Mouse (Mus musculus) kidney, adult 2 months (tissue): ENCODE data around the gene Acap2. TPM values are rescaled to one million over a fixed set of nuclear protein-coding genes. Genes with fewer than 3 reads are reported as not detected.

Source experiments
- DNase-seq: peaks from one replicate; pipeline ENCODE4 v3.0.0; 2021
- H3K27ac ChIP-seq: fragments of 200-500 bp; 2 replicates; pipeline ENCODE4 v1.5.1; 2012; ENCODE audit warnings: low read depth, low read length, control low read depth, inconsistent platforms; ENCODE audit not compliant: insufficient read depth
- H3K27me3 ChIP-seq: fragments of 200-500 bp; replicated peaks from 2 replicates; pipeline ENCODE4 v1.6.1; 2012; ENCODE audit warnings: mild to moderate bottlenecking, moderate library complexity, low read length, inconsistent platforms; ENCODE audit not compliant: control insufficient read depth, insufficient read depth
- H3K36me3 ChIP-seq: fragments of 200-500 bp; 2 replicates; pipeline ENCODE4 v1.6.1; 2012; ENCODE audit warnings: mild to moderate bottlenecking, moderate library complexity, low read length, inconsistent platforms; ENCODE audit not compliant: control insufficient read depth, insufficient read depth
- H3K4me1 ChIP-seq: fragments of 200-500 bp; 2 replicates; pipeline ENCODE4 v1.6.1; 2011; ENCODE audit warnings: low read length; ENCODE audit not compliant: control insufficient read depth, insufficient read depth
- H3K4me3 ChIP-seq: fragments of 200-500 bp; 2 replicates; pipeline ENCODE4 v1.5.1; 2011; ENCODE audit warnings: mild to moderate bottlenecking, low read depth, low read length, control low read depth; ENCODE audit not compliant: insufficient read depth
- CTCF ChIP-seq: fragments of 200-500 bp; conservative IDR thresholded peaks from 2 replicates; pipeline ENCODE4 v1.5.1; 2011; ENCODE audit warnings: low read depth, mild to moderate bottlenecking, control low read depth, low read length, moderate library complexity, mixed read lengths; ENCODE audit not compliant: insufficient read depth, insufficient read length
- POLR2A ChIP-seq: fragments of 200-500 bp; IDR thresholded peaks from one replicate; pipeline ENCODE4 v1.6.1; 2011; ENCODE audit warnings: low read depth, low read length, control low read depth
- WGBS: fragments of 180-500 bp; shearing (Covaris S2); methylation state at CpG from one replicate; pipeline ENCODE4 v1.1.7; 2018; 5-methylcytosine and 5-hydroxymethylcytosine counted together
- polyA plus RNA-seq: library from polyadenylated mRNA; depleted of rRNA; stranded (reverse); fragments of >200 nt; gene quantifications from 2 replicates; pipeline ENCODE4 v1.2.3, GENCODE M21; 2012

Gene Acap2
- polyA plus RNA-seq, 1 experiment: 8.6 TPM

- no peak for TF ChIP-seq POLR2A
- TF ChIP-seq CTCF: no peak
- Histone ChIP-seq H3K27me3 (no peaks in the 10 kb centered on the region), H3K27ac (no peak overlapping the region), H3K36me3 (no peaks in the 10 kb centered on the region), H3K4me1 (peaks cover 7% of the 10 kb centered on the region; the same call in 1 of the 2 replicates), H3K4me3 (no peak overlapping the region)
- WGBS: 74% methylated on average over 1 of the region's 1 CpGs
- DNase-seq: no peak
These were observed 13.9 kb downstream of the Acap2 start for GRCm38 (mm10) chr16:31187192-31187591.

GRCm38 (mm10) chr16:31185757-31186156, 15.3 kb downstream of the Acap2 start:
- TF ChIP-seq CTCF (no peak), POLR2A (no peak)
- WGBS: 83% methylated on average over 2 of the region's 2 CpGs
- Histone ChIP-seq H3K27ac (no peak overlapping the region), H3K27me3 (no peaks in the 10 kb centered on the region), H3K36me3 (no peaks in the 10 kb centered on the region), H3K4me3 (no peak overlapping the region), H3K4me1 (peaks cover 7% of the 10 kb centered on the region; the same call in 1 of the 2 replicates)
- DNase-seq: no peak

GRCm38 (mm10) chr16:31184727-31185126, 16.3 kb downstream of the Acap2 start:
- no peak for DNase-seq
- no peak overlapping the region for H3K27ac ChIP-seq
- 96% methylated on average over 4 of the region's 4 CpGs for WGBS

GRCm38 (mm10) chr16:31182576-31182975, 18.5 kb downstream of the Acap2 start:
- Histone ChIP-seq H3K36me3 (no peaks in the 10 kb centered on the region), H3K4me3 (no peak overlapping the region), H3K27me3 (no peaks in the 10 kb centered on the region), H3K4me1 (peaks cover 7% of the 10 kb centered on the region; the same call in 1 of the 2 replicates), H3K27ac (no peak overlapping the region)
- 60% methylated on average over 9 of the region's 9 CpGs for WGBS
- no peak for DNase-seq
- no peak for TF ChIP-seq CTCF
- TF ChIP-seq POLR2A: no peak

More at GRCm38 (mm10) chr16:31184727-31185126, 16.3 kb downstream of the Acap2 start:
- Histone ChIP-seq H3K4me1 (peaks cover 7% of the 10 kb centered on the region; the same call in 1 of the 2 replicates), H3K36me3 (no peaks in the 10 kb centered on the region), H3K27me3 (no peaks in the 10 kb centered on the region), H3K4me3 (no peak overlapping the region)
- no peak for TF ChIP-seq POLR2A
- no peak for TF ChIP-seq CTCF

GRCm38 (mm10) chr16:31180843-31181242, 20.2 kb downstream of the Acap2 start:
- no peak for DNase-seq
- H3K4me3 ChIP-seq: no peak overlapping the region
- H3K27ac ChIP-seq: no peak overlapping the region
- WGBS: 87% methylated on average over 8 of the region's 8 CpGs
- H3K4me1 ChIP-seq: peaks cover 2% of the 10 kb centered on the region; the same call in 1 of the 2 replicates
- H3K36me3 ChIP-seq: no peaks in the 10 kb centered on the region
- no peak for TF ChIP-seq CTCF
- no peak for TF ChIP-seq POLR2A
- no peaks in the 10 kb centered on the region for H3K27me3 ChIP-seq

GRCm38 (mm10) chr16:31179384-31179783, 21.7 kb downstream of the Acap2 start:
- Histone ChIP-seq H3K4me3 (no peak overlapping the region), H3K27me3 (no peaks in the 10 kb centered on the region), H3K36me3 (no peaks in the 10 kb centered on the region), H3K27ac (no peak overlapping the region), H3K4me1 (peaks cover under 1% of the 10 kb centered on the region; the same call in 1 of the 2 replicates)
- 70% methylated on average over 5 of the region's 5 CpGs for whole genome bisulfite sequencing
- TF ChIP-seq POLR2A (no peak), CTCF (no peak)
- DNase-seq: no peak

- TF ChIP-seq CTCF (no peak), POLR2A (no peak)
- 87% methylated on average over 9 of the region's 9 CpGs for WGBS
- no peaks in the 10 kb centered on the region for H3K36me3 ChIP-seq
- no peak for DNase-seq
- H3K27me3 ChIP-seq: no peaks in the 10 kb centered on the region
- H3K27ac ChIP-seq: no peak overlapping the region
- H3K4me1 ChIP-seq: no peaks in the 10 kb centered on the region
- no peak overlapping the region for H3K4me3 ChIP-seq
These were observed 26.0 kb downstream of the Acap2 start for GRCm38 (mm10) chr16:31174880-31175638.
